Mouse (Mus musculus) intestine, postnatal 0 days (tissue): ENCODE data around the gene Prc1. TPM values are rescaled to one million over a fixed set of nuclear protein-coding genes. Genes with fewer than 3 reads are reported as not detected.
A peak's percentile ranks its signal among the peaks of the same experiment; 100 is the strongest.

Experiments
- ATAC-seq: fragments of 200-750 bp; cut with Nextera tagmentation; 2 replicates; pipeline ENCODE4 v1.8.0; 2017; ENCODE audit warnings: mild to moderate bottlenecking, moderate TSS enrichment, moderate library complexity
- H3K27ac ChIP-seq: fragments of 300-500 bp; sonication (generic); 2 replicates; pipeline ENCODE4 v1.5.1; 2014; ENCODE audit warnings: mild to moderate bottlenecking, low read depth, low read length, moderate library complexity
- H3K27me3 ChIP-seq: fragments of 300-500 bp; sonication (generic); replicated peaks from 2 replicates; pipeline ENCODE4 v1.6.1; 2014; ENCODE audit warnings: low read length, mixed read lengths; ENCODE audit not compliant: control insufficient read depth, insufficient read depth
- H3K36me3 ChIP-seq: fragments of 300-500 bp; sonication (generic); 2 replicates; pipeline ENCODE4 v1.6.1; 2014; ENCODE audit warnings: mild to moderate bottlenecking, moderate library complexity; ENCODE audit not compliant: control insufficient read depth, insufficient read depth
- H3K4me1 ChIP-seq: fragments of 300-500 bp; sonication (generic); replicated peaks from 2 replicates; pipeline ENCODE4 v1.6.1; 2014; ENCODE audit warnings: antibody characterized with exemption, low read length, mixed read lengths; ENCODE audit not compliant: control insufficient read depth, insufficient read depth
- H3K4me2 ChIP-seq: fragments of 300-500 bp; sonication (generic); replicated peaks from 2 replicates; pipeline ENCODE4 v1.6.1; 2014; ENCODE audit warnings: low read depth, mild to moderate bottlenecking, moderate library complexity
- H3K4me3 ChIP-seq: fragments of 300-500 bp; sonication (generic); 2 replicates; pipeline ENCODE4 v1.5.1; 2014; ENCODE audit warnings: low read depth, low read length
- H3K9ac ChIP-seq: fragments of 300-500 bp; sonication (generic); 2 replicates; pipeline ENCODE4 v1.6.1; 2014; ENCODE audit warnings: mild to moderate bottlenecking, low read depth, low read length
- H3K9me3 ChIP-seq: fragments of 300-500 bp; sonication (generic); 2 replicates; pipeline ENCODE4 v1.6.1; 2016; ENCODE audit warnings: mixed run types; ENCODE audit not compliant: control insufficient read depth
- CTCF ChIP-seq: sonication (generic); IDR thresholded peaks from 2 replicates; pipeline ENCODE4 v1.5.1; 2016; ENCODE audit warnings: low read depth, mild to moderate bottlenecking, control low read depth, antibody characterized with exemption, moderate library complexity
- WGBS: fragments of 180-500 bp; shearing (Covaris S2); extraction: QIAGEN DNeasy Blood & Tissue Kit; methylation state at CpG from one replicate; pipeline ENCODE4 v1.1.7; 2014; 5-methylcytosine and 5-hydroxymethylcytosine counted together
- polyA plus RNA-seq: library from polyadenylated mRNA; unstranded; fragments of >200 nt; fragmentation: Nextera tagmentation; extraction: Ambion mirVana; gene quantifications from 2 replicates; pipeline ENCODE4 v1.2.1, GENCODE M21; 2015

Gene Prc1
- polyA plus RNA-seq, 1 experiment from 2014 or later, result 32.5 TPM

DNA sequence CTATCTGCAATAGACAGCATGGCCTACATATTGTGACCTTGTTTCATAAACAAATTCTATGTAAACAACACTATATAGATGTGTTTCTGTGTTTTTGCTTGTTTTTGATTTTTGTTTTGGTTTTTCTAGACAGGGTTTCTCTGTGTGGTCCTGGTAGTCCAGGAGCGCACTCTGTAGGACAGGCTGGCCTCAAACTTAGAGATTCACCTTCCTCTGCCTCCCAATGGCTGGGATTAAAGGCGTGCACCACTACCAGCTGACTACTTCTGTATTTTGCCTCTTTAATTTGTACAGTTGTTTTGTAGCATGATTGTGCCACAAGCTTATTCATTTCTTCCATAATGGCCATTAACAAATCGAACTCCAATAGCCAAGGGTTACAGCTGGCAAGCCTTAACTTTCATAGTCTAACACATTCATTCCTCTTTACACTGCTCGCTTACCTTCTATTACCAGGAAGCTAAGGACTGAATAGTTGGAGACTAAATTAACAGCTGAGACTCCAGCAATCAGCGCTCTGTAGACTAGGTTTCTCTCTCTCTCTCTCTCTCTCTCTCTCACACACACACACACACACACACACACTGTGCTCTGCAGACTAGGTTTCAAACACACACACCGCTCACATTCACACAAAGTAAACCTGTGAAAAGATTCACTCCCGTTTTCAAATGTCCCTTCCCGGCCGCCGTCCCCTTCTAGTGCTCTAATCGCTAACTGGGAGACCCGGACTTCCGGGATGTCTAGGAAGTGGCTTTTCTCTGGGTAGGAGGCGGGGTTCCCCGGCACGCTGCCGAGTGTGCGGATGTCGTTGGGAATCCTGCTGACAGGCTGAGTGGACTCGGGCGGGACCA, 25.1 kb upstream of the Prc1 start, which contains the start of gene Vps33b:
Vps33b (plus strand) TSS at position 753 of the 854 bp plus-strand sequence.
- H3K9ac ChIP-seq, result peak within 1 kb of the TSS; percentile 78
- peak within 1 kb of the TSS; percentile 97 for H3K4me2 ChIP-seq
- no peaks in the 10 kb centered on the region for H3K27me3 ChIP-seq
- peak within 1 kb of the TSS; percentile 84 for H3K27ac ChIP-seq
- no peaks in the 10 kb centered on the region for H3K9me3 ChIP-seq
- WGBS, result 3% methylated on average over 21 of the region's 21 CpGs
- H3K4me1 ChIP-seq, result peaks cover 4% of the 10 kb centered on the region; the same call in 1 of the 2 replicates
- H3K36me3 ChIP-seq, result peaks cover 35% of the 10 kb centered on the region
- peak; percentile 94 for ATAC-seq
- TF ChIP-seq CTCF, result no peak
- H3K4me3 ChIP-seq, result peak within 1 kb of the TSS; percentile 71

DNA sequence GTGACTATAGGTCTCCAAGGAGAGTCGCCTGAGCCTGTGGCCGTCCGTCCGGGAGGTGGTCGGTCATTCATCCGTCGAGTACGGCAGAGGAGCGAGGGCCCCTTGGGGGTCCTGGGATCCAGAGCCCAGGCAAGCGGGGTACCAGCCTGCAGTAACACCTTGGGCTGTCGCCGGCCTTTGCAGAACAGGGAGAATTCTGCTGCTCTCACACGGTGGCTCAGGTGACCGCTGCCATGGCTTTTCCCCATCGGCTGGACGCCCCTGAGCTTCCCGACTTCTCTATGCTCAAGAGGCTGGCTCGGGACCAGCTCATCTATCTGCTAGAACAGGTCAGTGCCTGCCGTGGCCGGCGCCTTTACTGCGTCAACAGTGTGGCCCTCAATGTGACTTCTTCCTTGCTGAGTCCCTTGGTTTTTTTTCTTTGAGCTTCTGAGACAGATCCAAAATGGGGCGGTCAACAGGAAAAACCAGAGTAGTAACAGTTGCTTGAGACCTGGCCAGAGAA, 24.4 kb upstream of the Prc1 start:
- H3K27me3 ChIP-seq, result no peaks in the 10 kb centered on the region
- no peaks in the 10 kb centered on the region for H3K9me3 ChIP-seq
- H3K36me3 ChIP-seq, result peaks cover 36% of the 10 kb centered on the region
- WGBS, result under 1% methylated on average over 23 of the region's 23 CpGs
- peak overlapping the region; percentile 97 for H3K4me2 ChIP-seq
- TF ChIP-seq CTCF, result no peak
- peaks cover 4% of the 10 kb centered on the region; the same call in 1 of the 2 replicates for H3K4me1 ChIP-seq
- H3K27ac ChIP-seq, result peak overlapping the region; percentile 84
- H3K4me3 ChIP-seq, result peak overlapping the region; percentile 71
- peak; percentile 48; the same call in 1 of the 2 replicates for ATAC-seq
- peak overlapping the region; percentile 78 for H3K9ac ChIP-seq

DNA sequence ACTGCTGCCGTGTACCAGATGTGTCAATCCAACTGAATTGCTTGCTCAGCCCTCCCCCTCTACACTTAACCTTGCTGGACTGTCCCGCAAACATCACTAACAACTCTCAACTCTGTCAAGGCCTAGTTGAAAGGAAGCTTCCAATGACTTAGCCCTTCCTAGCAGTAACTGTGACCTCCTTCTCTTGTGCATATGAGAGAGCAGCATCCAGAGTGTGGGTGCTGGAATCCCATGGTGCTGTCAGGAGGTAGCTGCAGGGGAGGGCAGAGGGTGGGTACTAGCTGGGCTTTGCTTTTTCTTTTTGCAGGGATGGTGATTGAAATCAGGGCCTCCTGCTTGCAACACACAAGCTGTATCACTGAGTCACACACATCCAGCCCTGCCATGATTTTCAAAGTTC, 20.8 kb upstream of the Prc1 start:
- no peak for TF ChIP-seq CTCF
- H3K36me3 ChIP-seq, result peaks cover 44% of the 10 kb centered on the region
- H3K4me2 ChIP-seq, result no peak overlapping the region
- 81% methylated on average over 2 of the region's 2 CpGs for WGBS
- no peaks in the 10 kb centered on the region for H3K9me3 ChIP-seq
- no peaks in the 10 kb centered on the region for H3K27me3 ChIP-seq
- H3K9ac ChIP-seq, result no peak overlapping the region
- ATAC-seq, result no peak
- no peak overlapping the region for H3K4me3 ChIP-seq
- peaks cover 4% of the 10 kb centered on the region; the same call in 1 of the 2 replicates for H3K4me1 ChIP-seq
- no peak overlapping the region for H3K27ac ChIP-seq

GRCm38 (mm10) chr7:80276374-80276773, 17.9 kb upstream of the Prc1 start:
- Histone ChIP-seq H3K4me1 (no peaks in the 10 kb centered on the region), H3K27me3 (no peaks in the 10 kb centered on the region), H3K36me3 (peaks cover 63% of the 10 kb centered on the region), H3K27ac (peak overlapping the region; percentile 21; the same call in 1 of the 2 replicates), H3K9me3 (no peaks in the 10 kb centered on the region), H3K9ac (no peak overlapping the region), H3K4me2 (no peak overlapping the region), H3K4me3 (no peak overlapping the region)
- 86% methylated on average over 4 of the region's 4 CpGs for WGBS
- TF ChIP-seq CTCF, result no peak
- ATAC-seq, result no peak

DNA sequence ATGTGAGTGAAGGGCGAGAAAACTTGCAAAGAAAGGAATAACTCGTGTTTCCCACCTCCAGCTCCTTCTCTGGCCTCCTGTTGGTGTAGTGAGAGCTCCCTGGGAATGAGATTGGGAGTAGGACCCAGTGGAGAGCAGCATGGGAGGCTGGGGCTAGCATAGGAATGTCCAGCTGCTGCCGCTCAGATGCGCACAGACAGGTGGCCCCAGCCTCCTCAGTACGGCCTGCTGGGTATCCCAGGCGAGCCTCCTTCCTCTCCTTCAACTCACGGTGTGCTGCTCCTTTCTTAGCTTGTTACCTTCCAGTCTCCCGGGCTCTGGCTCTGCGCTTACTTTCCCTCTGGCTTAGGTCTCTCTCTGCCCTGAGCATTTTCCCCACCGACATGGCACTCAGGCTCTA, 14.2 kb upstream of the Prc1 start:
- Histone ChIP-seq H3K27me3 (no peaks in the 10 kb centered on the region), H3K36me3 (peaks cover 49% of the 10 kb centered on the region), H3K4me2 (no peak overlapping the region), H3K4me1 (no peaks in the 10 kb centered on the region), H3K27ac (no peak overlapping the region), H3K9me3 (no peaks in the 10 kb centered on the region), H3K4me3 (no peak overlapping the region), H3K9ac (no peak overlapping the region)
- TF ChIP-seq CTCF, result no peak
- no peak for ATAC-seq
- WGBS, result 87% methylated on average over 10 of the region's 10 CpGs

DNA sequence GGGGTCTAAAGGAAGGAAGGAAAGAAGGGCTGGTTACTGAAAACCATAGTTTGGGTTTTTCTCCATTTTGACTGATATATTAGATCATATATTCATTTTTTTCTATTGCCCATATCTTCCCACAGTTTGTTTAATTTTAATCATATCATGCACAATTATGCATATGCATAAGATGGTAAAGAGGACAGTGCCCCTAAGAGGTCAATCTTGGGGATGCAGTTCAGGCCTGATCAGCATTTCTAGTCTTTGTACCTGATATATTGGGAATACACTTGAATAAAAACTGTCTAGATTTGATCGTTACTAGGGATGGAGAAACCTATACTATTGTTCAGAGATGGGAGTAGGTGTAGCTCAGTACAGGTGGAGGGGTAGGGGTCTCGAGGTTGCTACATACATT, 13.3 kb upstream of the Prc1 start:
- no peak for ATAC-seq
- H3K27ac ChIP-seq, result no peak overlapping the region
- peak; percentile 50 for TF ChIP-seq CTCF
- H3K9me3 ChIP-seq, result no peaks in the 10 kb centered on the region
- H3K9ac ChIP-seq, result no peak overlapping the region
- 93% methylated on average over 2 of the region's 2 CpGs for WGBS
- H3K36me3 ChIP-seq, result peaks cover 52% of the 10 kb centered on the region
- no peak overlapping the region for H3K4me3 ChIP-seq
- H3K4me1 ChIP-seq, result no peaks in the 10 kb centered on the region
- no peaks in the 10 kb centered on the region for H3K27me3 ChIP-seq
- no peak overlapping the region for H3K4me2 ChIP-seq
